Mouse (Mus musculus): ENCODE data around the gene Zfp972.
"Not testable (repeated sequence)": the region's sequence is repeated elsewhere in the genome, so short reads cannot be mapped to it uniquely, and the experiment has no call there.

GRCm38 (mm10) chr2:177957145-177957544, 31.7 kb upstream of the Zfp972 start, which contains the start of gene Gm14326:
- not testable (repeated sequence) for TF ChIP-seq CTCF (IDR thresholded peaks at IDR 0.05; ENCODE audit: borderline replicate concordance, insufficient read depth, low read length)
- TF ChIP-seq POLR2A (IDR thresholded peaks at IDR 0.05; ENCODE audit: low read depth, low read length), result peak; percentile 39; the same call in 1 of the 2 replicates
